Mouse (Mus musculus) B cell, adult 67 days (primary cell): ENCODE measurements around the gene Hyal1. TPM values are rescaled to one million over a fixed set of nuclear protein-coding genes. Genes with fewer than 3 reads are reported as not detected.

Source experiments
- total RNA-seq, 2 experiments: library from RNA; stranded (reverse); gene quantifications; 4 replicates each; pipeline ENCODE4 v1.2.4; 2023

Hyal1 gene
- 1 to 10 TPM; 5.0 TPM for total RNA-seq

GRCm38 (mm10) chr9:107576357-107577107 is at the start of gene Hyal1:
Gene Hyal1 (plus strand): TSS chr9:107576927.

DNA sequence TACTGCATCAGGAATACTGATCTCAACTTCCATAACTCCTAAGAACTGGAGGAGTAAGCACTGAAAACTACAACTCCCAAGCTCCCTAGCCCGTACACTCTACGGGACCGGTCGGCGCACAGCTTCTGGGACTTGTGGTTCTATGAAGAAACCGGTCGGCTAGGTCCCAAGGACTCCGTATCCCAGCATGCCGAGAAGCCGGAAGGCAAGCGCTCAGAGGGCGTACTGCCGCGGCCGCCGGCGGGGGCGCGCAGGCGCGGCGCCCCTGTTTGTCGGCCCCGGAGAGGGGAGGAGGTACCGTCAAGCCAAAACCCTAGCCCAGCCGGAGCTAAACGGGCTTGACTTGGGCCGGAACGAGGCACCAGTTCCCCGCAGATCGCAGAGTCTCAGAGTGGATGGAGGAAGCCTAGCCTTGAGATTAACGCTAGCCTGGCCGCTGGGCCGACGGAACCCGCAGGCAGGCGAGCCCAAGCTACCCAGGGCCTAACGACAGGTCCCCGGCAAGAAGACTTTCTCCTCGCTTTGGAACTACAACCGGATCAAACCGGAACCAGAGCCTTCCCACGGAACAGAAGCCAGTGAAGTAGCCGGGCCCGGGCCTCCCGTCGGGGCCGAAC is 42.8 kb upstream of the Hyal1 start, which contains the start of gene Tmem115:
Gene Tmem115 (plus strand): TSS at position 155 of the 617 bp plus-strand sequence.

DNA sequence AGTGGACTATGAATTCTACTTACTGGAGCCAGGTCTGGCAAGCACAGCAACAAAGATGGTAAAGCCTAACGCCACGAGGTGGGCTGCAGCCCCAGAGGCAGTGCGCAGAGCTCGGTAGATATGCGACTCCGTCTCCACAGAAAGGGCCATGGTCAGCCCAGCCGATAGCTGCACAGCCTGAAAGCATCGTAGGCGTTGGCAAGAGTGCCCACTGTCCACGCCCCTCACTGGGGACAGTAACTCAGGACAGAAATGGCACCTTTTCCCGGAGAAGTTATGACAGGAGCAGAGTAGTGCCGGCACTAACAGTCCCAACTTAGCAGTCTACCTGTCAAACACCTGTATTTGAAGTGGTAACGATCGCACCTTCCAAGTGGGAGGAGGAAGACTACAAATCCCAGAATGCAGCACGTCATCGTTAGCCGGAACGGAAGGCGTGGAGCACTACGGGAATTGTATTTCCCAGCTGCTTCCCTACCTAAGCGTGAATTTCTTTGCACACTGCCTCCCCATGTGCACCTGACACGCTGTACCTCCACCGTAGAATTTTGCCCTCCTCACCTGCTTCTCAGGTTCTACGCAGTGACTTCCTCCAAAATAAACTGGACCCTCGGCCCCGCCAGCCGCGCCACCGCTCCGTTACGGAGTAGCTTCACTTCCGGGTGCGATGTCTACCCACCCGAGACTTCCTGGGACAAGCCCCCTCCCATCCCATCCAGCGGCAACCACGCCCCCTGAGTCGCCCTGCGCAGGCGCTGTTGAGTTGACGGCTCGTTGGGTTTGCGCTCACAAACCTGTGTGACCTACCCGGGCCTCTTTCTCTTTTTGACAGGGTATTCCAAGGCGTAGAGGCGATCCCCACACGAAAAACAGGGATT is 35.0 kb upstream of the Hyal1 start, which contains the start of the genes Cyb561d2 and Nprl2:
Gene Cyb561d2 (minus strand): TSS at position 720 of the 878 bp plus-strand sequence.
Gene Nprl2 (plus strand): TSS at position 753 of the 878 bp plus-strand sequence.

GRCm38 (mm10) chr9:107547026-107547425 is 29.7 kb upstream of the Hyal1 start, which contains the start of gene Zmynd10:
Gene Zmynd10 (plus strand): TSS chr9:107547298.

GRCm38 (mm10) chr9:107551117-107551889 is 25.4 kb upstream of the Hyal1 start, which contains the start of gene Rassf1:
Gene Rassf1 (plus strand): TSS chr9:107551555.

GRCm38 (mm10) chr9:107563029-107563581 is 13.6 kb upstream of the Hyal1 start, which contains the start of gene Tusc2:
Gene Tusc2 (plus strand): TSS chr9:107563255.

DNA sequence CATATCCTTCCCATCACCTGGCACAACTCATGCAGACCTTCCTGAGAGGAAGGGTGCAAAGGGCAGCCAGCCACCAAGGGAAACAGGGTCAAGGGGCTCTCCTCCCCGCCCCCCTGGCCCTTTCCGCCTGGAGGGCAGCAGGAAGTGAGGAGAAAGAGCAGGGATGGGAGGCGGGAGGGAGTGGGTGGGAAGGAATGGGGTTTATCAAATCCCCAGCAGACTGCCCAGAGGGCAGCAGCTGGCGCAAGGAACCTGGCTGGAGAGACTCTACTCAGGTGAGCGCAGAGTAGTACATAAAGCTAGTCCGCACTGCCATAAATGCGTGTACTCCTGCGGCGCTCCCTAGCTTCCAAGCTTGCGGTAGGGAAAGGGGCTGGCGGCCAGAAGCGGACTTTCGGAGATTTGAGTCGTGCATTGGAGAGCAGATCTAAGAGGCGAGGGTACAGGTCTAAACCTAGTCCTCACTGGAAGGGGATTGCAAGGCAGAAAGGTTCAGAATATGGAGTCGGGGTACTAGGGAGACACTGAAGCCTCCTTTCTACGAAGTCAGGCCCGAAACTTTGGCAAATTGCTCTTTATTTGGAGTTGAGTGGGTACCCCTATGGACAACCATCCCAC is 8.9 kb upstream of the Hyal1 start, which contains the start of gene Hyal2:
Gene Hyal2 (plus strand): TSS at position 244 of the 618 bp plus-strand sequence.

GRCm38 (mm10) chr9:107578587-107578986 is 1.9 kb downstream of the Hyal1 start, which contains the start of gene Naa80:
Gene Naa80 (plus strand): TSS chr9:107578887.

DNA sequence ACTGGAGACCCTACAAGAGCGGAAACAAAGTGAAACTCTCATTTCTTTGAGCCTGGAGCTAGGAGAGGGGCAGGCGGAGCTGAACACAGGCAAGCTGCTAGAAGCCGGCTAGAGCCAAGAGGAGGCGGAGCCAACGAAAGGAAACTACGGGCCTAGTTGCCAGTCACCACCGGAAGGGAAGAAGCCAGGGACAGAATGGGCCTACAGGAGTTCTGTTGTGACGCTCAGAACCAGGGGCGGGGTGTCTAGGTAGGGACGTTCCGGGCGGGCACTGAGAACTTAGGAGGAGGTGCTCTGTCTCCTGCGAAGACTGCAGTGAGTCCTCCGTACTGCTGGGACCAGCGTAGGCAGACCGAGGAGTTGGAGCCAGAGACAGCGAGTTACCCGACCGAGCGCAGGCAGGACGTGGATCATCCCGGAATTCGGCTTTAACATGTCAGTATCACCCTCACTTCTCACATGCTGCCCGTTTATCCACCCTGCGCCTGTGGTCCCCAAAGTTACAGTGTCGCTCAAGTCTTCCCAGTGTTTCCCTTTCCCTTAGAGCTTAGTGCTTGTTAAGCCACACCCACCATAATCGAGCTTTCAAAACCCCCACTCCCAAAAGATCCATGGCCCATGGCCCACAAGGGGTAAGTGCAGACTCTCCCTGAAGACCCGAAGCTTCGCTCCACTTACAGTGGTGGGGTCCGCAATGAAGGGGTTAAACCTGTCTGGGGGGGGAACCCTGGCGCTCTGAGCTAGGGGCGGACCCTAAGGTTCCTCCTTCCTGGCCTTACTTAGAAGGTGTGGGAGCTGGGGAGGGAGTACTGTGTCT is 4.0 kb downstream of the Hyal1 start, which contains the start of gene Hyal3:
Gene Hyal3 (plus strand): TSS at position 318 of the 817 bp plus-strand sequence.

GRCm38 (mm10) chr9:107586974-107587832 is 10.5 kb downstream of the Hyal1 start, which contains the start of gene Ifrd2:
Gene Ifrd2 (plus strand): TSS chr9:107587642.

DNA sequence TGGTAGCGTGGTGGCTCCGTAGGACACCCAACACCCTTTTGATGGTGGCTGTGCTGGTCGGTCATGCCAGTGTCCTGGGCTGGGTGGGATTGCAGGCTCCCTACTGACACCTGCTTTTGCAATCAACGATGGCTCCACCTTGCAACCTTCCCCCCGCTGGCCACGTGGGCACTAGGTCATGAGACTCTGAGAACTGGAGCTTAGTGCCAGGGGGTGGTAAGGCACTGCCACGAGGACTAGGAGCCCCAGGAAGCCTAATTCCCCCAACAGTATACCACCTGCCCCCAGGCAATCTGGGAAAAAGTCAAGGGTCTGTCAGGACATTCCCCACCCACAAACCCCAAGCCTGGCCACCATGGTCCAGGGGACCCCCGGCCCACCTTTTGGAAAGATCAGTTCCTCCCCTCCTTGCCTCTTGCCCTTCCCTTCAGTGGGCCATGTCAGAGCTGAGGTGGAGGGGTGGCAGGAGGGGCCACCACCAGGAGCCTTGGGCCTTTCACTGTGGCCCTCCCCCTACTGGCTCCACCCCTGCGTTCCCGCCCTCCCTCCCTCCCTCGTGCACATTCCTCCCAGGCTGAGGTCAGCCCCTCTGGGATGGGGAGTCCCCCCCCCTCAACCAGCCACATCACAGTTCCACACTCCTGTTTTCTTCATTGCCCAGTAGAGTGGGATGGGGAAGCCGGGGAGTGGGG is 32.2 kb downstream of the Hyal1 start, which contains the start of gene Sema3b:
Gene Sema3b (minus strand): TSS at position 489 of the 692 bp plus-strand sequence.

Other genes starting within 250 kb of the Hyal1 start
- gene Hemk1, start 238.6 kb upstream of the Hyal1 start, total RNA-seq: 10 to 100 TPM; 16.3 to 17.7 TPM
- 1 to 10 TPM in 1 of 2 experiments, under 1 TPM in 1; 0.42 to 1.3 TPM for gene 6430571L13Rik, start 236.3 kb upstream of the Hyal1 start, total RNA-seq
- gene Cacna2d2, start 177.3 kb upstream of the Hyal1 start, total RNA-seq: 1 to 10 TPM in 1 of 2 experiments, under 1 TPM in 1; 0.74 to 1.8 TPM
- gene Tmem115, start 43.0 kb upstream of the Hyal1 start, total RNA-seq: 10 to 100 TPM; 28.2 to 28.8 TPM
- 10 to 100 TPM; 20.0 to 20.6 TPM for gene Cyb561d2, start 34.7 kb upstream of the Hyal1 start, total RNA-seq
- gene Nprl2, start 34.7 kb upstream of the Hyal1 start, total RNA-seq: 10 to 100 TPM; 31.8 to 32.7 TPM
- 1 to 10 TPM in 1 of 2 experiments, not detected in 1; 1.5 TPM for gene Zmynd10, start 29.6 kb upstream of the Hyal1 start, total RNA-seq
- gene Rassf1, start 25.4 kb upstream of the Hyal1 start, total RNA-seq: 10 to 100 TPM; 74.6 to 79.8 TPM
- 10 to 100 TPM; 23.8 to 24.1 TPM for gene Tusc2, start 13.7 kb upstream of the Hyal1 start, total RNA-seq
- 1 to 10 TPM; 3.6 to 5.8 TPM for gene Hyal2, start 9.0 kb upstream of the Hyal1 start, total RNA-seq
- gene Naa80, start 2.0 kb downstream of the Hyal1 start, total RNA-seq: 10 to 100 TPM; 14.2 to 14.4 TPM
- 1 to 10 TPM; 1.3 to 1.8 TPM for gene Hyal3, start 3.9 kb downstream of the Hyal1 start, total RNA-seq
- gene Ifrd2, start 10.7 kb downstream of the Hyal1 start, total RNA-seq: 10 to 100 TPM; 31.0 to 32.4 TPM
- gene Sema3b, start 32.3 kb downstream of the Hyal1 start, total RNA-seq: 1 to 10 TPM in 1 of 2 experiments, under 1 TPM in 1; 0.64 to 2.4 TPM
- 100 to 1,000 TPM; 627 to 649 TPM for gene Gnai2, start 58.4 kb downstream of the Hyal1 start, total RNA-seq
- not detected for gene Slc38a3, start 92.6 kb downstream of the Hyal1 start, total RNA-seq
- gene Gnat1, start 102.8 kb downstream of the Hyal1 start, total RNA-seq: 1 to 10 TPM in 1 of 2 experiments, not detected in 1; 1.6 TPM
- gene Sema3f, start 133.5 kb downstream of the Hyal1 start, total RNA-seq: not detected
- gene Rbm5, start 194.1 kb downstream of the Hyal1 start, total RNA-seq: 100 to 1,000 TPM; 397 to 424 TPM